Mouse (Mus musculus) layer of hippocampus, adult 18-20 months (tissue): ENCODE results near the gene Hcar2. TPM values are rescaled to one million over a fixed set of nuclear protein-coding genes. Genes with fewer than 3 reads are reported as not detected.
A peak's percentile ranks its signal among the peaks of the same experiment; 100 is the strongest.

Experiments
- DNase-seq, 2 experiments: peaks; one replicate each; pipeline ENCODE4 v3.0.0; 2022; ENCODE audit warnings: low spot score in 2 of 2
- total RNA-seq, 2 experiments: library from RNA; stranded (reverse); gene quantifications; 2 replicates each; pipeline ENCODE4 v1.2.3; 2021

Gene Hcar2
- total RNA-seq, 2 experiments from 2014 or later = 0.27 TPM; not detected in 1

DNA sequence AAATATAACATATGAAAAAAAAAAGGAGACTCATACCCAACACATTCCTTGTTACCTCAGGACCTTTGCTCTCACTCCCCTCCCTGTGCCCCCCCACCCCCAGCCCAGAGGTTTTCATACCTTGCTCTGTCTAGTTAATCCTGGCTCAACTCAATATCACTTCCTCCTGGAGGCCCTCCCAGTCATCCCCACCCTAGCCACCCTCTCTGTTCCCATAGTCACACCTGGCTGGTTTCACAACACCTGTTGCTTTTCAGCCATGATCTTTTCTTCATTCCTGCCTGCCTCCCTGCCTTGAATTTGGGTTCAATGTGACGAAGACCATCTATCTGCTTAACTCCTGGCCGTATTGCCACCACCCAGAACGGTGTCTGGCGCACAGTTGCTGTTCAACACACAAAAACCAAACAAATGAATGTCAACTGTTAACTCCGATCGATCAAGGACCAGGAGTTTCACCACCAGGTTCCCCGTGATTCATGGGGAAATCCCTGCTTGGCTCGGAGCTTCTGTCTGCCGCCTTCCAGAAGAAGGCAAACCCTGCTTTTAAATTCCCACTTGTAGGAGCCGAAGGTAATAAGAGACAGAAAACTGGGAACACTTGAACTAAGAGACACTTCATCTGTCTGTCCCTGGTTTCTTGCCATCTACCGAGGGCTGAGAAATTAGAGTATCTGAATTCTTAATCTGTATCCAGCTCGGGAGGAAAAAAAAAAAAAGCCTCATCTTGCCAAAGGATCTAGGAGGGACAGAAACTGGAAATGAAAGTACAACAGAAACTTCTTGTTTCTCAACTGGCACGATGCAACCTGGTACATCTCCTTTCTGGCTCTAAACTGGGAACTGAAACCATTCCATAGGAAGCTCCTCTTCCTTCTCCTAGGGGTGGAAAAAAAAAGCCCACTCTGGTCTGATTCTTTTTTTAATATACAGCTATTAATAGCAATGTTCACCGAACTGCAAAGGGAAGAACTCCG, 2.6 kb downstream of the Hcar2 start:
- DNase-seq = no peak

DNA sequence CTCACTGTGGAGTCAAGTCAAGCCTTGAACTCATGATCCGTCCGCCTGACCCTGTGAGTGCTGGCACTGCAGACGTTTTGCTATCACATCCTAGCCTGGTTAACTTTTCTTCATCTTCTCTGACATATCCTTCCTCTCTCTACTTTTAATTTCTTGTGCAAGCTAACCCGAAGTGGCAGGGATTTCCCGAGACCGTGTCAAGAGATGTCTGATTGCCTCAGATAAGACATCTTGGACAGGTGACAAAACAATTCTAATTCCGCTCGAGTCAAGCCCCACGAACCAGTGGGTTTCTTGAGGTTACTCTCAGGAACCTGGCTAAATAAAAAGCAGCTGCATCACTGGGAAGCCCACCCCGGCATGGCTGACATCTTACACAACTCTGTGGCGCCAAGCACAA, 6.5 kb downstream of the Hcar2 start:
- DNase-seq = no peak

DNA sequence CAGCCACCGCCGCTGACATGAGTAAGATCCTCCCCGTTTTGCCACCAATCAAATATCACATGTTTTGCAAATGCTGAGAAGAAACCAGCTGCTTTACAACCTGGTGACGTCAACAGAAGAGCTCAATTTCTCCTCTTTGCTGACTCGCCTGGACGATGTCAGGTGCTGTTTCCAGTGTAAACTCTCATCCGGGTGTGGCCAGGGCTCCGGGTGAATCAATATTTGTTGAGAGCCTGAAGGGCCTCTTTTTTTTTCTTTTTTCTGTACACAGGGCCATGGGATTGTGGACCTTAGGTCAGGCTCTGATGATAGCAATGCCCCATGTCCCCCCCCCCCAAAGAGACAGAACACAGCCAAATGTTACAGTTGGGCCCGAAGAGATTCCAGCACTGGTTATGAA, 10.8 kb downstream of the Hcar2 start:
- DNase-seq = no peak

DNA sequence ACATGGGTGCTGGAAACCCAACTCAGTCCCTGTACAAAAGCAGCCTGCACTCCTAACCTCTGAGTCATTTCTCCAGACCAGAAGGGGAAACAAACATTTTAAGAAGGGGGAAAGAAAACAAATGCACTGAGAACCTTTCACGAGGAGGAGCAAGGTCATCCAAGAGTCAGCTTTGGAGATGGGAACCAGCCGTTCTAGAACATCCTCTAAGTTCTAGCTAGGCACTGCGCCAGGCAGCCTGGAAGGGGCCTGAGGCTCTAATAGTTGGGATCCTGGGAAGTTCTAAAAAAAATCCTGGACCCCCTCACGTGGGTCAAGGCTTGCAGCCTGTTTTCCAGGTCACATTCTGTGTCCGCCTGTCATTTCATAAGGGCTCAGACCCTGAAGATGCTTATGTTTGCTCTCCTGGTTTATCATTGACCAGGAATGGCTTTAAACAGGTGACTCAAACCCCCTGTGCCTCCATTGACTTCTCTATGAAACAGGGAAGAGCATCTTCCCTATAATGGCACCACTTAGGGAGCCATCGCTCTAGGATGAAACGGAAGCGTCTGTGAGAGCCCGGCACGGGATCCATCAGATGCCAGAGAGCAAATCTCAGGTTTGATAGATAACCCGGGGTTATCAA, 11.3 kb downstream of the Hcar2 start:
- DNase-seq = no peak

DNA sequence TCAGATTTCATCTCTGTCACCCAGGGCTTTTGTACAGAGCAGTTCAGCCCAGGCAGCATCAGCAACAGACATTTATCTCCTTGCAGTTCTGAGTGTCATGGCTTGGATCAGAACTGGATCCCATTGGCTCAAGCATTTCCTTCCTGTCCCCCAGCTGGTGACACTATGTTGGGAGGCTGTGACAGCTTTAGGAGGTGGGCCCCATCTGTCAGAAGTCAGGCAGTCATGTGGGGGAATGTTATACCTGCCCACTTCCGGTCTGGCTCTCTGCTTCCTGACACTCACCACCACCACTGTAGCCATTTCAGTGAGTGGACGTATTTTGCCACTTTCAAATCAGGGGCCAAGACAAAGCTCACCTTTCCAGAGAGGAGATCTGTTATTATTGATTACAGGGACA, 13.9 kb downstream of the Hcar2 start:
- DNase-seq = no peak

DNA sequence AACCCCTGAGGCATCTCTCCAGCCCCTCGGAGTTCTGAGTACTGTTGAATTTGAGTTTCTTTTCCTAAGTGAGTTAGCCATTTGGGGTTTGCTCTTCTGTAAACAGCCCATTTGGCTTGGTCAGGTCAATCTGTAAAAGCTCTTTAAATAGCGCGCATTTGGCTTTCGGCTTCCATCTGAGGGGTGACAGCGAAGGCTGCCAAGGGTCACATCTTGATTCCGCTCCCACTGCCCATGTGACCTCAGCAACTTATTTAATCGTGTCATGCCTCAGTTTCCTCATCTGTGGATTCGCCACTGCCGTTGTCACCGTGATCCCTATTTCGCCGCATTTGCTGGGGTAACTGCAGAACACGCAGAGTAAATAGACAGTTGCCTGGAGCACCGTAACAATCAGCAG, 21.0 kb downstream of the Hcar2 start:
- no peak for DNase-seq

DNA sequence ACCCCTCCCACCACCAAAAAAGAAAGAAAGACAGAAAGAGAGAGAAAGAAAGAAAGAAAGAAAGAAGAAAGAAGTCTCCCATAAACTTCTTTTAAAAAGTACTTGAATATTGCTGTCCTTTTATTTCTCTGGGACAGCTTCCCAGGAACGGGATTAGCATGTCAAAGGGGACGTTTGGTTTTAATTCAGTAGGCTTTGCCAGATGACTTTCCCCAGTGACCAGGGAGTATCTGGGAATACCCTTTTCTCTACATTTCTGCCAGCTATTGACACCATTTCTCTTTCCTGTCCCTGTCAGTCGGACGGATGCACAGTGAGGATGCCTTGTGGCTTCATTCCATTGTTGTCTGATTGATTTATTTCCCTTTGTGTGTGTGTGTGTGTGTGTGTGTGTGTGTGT, 21.5 kb downstream of the Hcar2 start:
- no peak for DNase-seq

DNA sequence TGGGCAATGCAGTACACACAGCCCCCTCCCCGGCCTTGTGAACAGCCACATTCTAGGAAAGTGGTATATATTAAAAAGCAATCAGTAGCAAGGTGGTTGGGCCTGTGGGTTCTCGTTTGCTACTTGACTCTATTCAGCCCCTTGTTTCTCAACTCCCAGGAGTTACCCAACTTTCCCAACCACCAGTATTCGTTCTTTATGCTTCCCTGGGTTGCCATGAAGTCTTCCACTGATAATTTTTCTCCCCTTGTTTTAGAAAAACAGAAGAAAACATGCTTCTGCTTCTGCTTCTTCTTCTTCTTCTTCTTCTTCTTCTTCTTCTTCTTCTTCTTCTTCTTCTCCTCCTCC, 22.4 kb downstream of the Hcar2 start:
- no peak for DNase-seq

DNA sequence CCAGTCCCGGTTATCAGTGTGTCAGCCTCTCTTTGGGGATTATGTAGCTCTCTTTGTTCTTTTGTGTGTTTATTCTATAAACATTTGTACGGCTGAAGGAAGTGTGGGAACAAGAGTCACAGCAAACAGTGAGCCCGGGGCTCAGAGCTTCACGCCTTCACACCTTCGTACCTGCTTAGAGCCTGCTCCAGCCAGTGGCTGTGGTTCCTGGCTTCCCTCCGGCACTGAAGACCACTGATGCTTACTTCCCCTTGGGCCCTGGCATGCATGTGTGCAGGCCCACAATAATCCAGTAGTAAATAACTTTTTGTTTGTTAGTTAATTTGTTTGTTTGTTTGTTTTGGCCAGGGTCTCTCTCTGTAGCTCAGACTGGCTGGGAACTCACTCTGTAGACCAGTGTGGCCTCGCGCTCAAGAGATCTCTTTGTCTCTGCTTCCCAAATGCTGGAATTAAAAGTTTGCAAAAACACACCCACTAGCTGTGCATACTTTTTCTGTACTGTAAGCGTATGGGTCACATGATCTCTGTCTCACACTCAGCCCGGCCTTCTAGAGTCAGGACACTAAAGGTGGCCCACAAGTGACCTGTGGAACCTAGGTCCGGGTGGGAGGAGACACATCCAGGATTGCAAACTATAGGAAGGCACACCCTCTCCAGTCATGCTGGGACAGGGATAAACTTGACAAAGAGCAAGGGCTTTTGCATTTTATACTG, 22.9 kb downstream of the Hcar2 start:
- DNase-seq = no peak

DNA sequence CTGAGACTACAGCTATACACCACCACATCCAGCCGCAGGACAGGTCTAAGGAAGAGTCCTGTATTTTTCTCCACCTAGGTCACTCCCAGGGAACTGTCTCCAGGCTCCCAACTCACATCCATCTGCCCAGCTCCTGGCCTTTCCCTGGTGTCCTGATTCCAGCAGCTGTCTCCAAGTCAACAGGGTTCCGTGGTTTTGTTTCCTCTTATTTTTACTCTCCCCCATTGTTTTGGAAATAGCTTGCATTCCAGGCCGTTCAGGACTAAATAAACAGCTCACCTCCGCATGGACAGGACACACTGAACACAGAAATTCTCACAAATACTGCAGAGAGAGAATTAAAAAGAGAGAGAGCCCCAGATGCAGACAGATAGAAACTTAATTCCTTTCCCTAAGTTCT, 27.9 kb downstream of the Hcar2 start:
- DNase-seq = no peak

DNA sequence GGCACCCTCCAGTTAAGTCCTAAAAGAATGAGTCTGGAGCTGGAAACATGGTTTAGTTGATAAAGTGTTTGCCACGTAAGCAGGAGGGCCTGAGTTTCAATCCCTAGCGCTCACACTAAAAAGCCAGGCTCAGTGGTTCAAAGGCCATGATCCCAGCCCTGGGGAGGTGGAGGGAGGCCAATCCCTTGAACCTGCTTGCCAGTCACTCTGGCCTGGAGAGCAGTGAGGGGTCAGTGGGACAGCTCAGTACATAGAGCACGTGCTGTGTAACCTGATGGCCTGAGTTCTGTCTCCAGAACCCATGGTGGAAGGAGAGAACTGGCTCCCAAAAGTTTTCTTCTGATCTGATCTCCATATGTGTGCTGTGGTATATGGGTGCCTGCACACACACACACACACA, 30.5 kb downstream of the Hcar2 start:
- no peak for DNase-seq

DNA sequence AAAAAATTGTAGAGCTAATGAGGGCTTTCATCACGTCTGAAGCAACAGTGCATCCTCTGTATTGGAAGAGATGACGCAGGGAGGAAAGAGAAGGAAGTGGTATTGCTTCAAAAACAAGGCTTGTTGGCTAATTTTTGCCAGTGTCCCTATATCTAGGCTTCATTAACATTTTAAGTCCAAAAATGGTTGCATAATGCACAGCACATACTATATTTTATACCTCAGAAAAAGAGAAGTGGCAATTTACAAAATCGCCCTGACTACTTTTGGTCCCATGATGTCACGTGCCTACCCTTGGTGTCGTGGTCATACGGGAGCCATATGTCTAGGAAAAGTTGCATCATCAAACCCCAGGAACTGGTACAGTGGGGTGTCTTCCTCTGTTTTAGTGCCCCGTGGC, 33.0 kb downstream of the Hcar2 start:
- DNase-seq = no peak

DNA sequence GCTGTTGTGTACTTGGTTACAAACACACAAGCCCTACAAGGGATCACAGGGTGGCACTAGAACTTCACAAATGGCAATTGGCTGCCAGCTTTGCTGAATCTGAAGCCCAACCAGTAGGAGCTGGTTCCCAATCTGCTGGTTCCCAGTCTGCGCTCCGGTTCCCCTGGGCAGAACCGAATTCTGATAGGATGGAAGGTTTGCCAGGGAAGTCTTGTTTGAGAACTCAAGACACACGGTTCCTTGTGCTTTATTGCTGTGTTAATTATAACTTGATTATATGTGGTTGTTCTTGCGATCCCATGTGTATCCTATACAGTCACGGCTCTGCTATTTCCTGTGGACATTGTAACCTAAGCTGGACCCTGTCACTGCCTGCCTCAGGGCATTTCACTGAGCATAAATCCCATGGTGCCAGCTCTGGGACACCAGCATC, 37.6 kb downstream of the Hcar2 start:
- DNase-seq = peak in 1 of 2 experiments; percentile 67

DNA sequence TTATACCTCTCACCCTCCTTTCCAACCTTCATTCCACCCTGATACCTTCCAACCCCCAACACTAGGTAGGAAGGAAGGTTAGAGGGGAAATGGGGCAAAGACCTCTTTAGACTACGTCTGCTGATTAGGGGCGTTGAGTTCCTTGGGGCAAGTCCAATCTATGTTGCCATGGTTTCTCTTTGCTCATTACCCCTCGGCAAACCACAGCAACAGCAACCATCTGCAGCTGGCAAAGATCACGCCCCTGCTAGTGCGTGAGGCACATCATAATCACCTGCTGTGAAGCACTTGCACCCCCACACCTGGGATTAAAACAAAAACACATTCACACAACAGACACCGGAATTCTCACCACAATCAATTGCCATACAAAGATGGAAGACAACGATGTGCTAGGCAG, 42.6 kb downstream of the Hcar2 start:
- DNase-seq = no peak

DNA sequence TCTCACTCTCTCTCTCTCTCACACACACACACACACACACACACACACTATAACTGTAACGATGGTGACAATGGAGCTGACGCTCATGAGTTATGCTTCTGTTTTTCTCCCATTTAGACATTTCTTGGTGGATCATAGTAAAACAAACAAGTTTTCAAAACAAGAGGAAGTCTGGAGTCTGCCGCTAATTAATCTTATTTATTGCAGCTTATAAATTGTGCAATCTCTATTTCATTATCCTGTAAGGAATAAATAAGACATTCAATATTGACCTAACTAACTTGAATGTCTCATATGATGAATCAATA, 44.1 kb downstream of the Hcar2 start:
- DNase-seq = no peak

DNA sequence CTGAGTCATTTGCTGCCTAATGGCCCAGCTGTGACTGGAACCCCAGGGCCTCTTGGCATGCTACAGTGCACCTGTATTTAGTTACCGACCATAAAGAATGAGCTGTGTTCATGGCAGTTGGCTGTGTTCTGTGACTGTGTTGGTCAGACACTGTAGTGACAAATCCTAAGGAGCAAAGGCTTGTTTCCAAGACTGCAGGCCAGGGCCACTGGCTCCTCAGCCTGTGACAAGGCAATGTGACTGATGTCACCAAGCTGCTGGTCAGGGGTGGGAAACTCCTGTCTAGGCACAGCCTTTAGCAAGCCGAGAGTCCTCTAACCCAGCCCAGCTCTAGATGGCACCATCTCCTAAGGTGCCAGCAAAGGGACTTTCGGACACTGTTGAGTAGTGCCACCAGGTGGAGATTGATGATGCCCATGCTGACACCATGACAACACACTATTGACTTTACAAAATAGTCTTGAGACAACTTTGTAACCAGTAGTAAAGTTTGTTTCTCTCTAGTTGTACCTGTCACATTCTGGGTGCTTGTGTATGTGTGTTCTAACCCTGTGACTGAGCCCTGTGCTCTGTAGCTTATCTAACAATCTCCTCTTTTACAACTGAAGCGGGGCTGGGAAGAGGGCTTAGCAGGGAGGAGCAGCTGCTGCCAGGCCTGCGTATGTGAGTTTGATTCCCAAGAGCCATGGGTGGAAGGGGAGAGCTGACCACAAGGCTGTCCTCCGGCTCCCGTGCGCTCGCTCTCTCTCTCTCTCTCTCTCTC, 44.6 kb downstream of the Hcar2 start:
- no peak for DNase-seq

DNA sequence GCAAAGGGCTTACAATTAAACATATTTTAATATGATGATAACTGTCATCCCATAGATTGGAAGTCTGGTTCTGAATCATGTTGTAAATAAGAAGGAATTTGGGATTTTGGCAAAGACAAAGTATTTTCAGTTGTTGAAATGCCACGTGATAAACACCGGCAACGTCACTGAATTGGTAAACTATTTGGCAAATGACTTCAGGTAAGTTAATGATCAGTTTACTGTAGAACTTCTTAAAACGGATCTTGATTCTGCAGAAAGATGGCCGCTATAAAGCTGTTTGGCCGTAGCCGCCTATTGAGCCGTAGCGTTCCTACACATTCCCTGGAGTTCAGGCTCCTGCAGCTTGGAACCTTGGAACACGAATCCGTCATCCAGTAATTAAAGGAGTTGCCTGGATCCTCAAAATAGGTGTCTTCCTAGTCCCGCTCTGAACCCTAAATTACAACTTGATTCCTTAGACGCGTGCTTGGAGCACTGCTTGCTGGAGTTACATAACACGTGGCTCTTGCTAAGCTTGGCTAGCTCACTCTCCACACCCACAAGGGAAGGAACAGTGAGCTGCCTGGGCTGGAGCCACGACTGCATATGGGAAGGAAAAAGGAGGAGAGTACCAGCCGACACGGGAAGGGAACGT, 46.2 kb downstream of the Hcar2 start:
- DNase-seq = peak; percentile 61 to 79

DNA sequence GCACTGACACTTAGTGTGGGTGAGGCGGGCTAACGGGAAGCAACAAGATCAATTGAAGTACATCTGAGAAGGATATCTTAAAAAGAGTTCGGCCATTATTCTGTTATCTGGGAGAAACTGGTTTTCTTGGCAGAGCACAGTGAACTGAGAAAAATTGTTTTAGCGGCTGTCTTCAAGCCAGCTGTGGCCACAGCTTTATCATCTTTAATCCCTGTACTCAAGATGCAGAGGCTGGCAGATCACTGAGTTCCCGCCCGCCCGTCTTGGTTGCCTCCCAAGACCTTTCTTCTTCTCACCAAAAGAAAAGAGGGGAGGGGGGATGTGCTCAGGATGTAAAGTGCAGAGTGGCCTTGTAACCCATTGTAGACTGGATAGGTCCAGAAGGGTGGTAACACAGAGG, 48.4 kb downstream of the Hcar2 start:
- no peak for DNase-seq
